Mouse (Mus musculus) liver, adult 2 months (tissue): ENCODE results near the gene Tor1b. TPM values are rescaled to one million over a fixed set of nuclear protein-coding genes. Genes with fewer than 3 reads are reported as not detected.
"Not testable (repeated sequence)": the region's sequence is repeated elsewhere in the genome, so short reads cannot be mapped to it uniquely, and the experiment has no call there.

Source experiments
- DNase-seq: peaks from one replicate; pipeline ENCODE4 v3.0.0-alpha.2; 2011; ENCODE audit warnings: low read depth, low spot score; ENCODE audit errors: extremely low read depth
- H3K27ac ChIP-seq: fragments of 200-500 bp; replicated peaks from 2 replicates; pipeline ENCODE4 v1.5.1; 2012; ENCODE audit warnings: low read depth, mild to moderate bottlenecking, control low read depth, inconsistent platforms, low read length; ENCODE audit not compliant: insufficient read depth
- H3K27me3 ChIP-seq: fragments of 200-500 bp; 2 replicates; pipeline ENCODE4 v1.6.1; 2012; ENCODE audit warnings: mild to moderate bottlenecking, moderate library complexity, low read length, inconsistent platforms; ENCODE audit not compliant: control insufficient read depth, insufficient read depth
- H3K36me3 ChIP-seq: fragments of 200-500 bp; 2 replicates; pipeline ENCODE4 v1.6.1; 2012; ENCODE audit warnings: low read length, inconsistent platforms; ENCODE audit not compliant: control insufficient read depth, insufficient read depth
- H3K4me1 ChIP-seq: fragments of 200-500 bp; 2 replicates; pipeline ENCODE4 v1.6.1; 2011; ENCODE audit warnings: low read length; ENCODE audit not compliant: control insufficient read depth, insufficient read depth
- H3K4me3 ChIP-seq: fragments of 200-500 bp; 2 replicates; pipeline ENCODE4 v1.5.1; 2011; ENCODE audit warnings: low read depth, mild to moderate bottlenecking, control low read depth, low read length, moderate library complexity; ENCODE audit not compliant: insufficient read depth
- H3K79me2 ChIP-seq: fragments of 200-500 bp; 2 replicates; pipeline ENCODE4 v1.6.1; 2012; ENCODE audit warnings: inconsistent platforms, mild to moderate bottlenecking, low read length, moderate library complexity; ENCODE audit not compliant: control insufficient read depth, insufficient read depth
- H3K9ac ChIP-seq: fragments of 200-500 bp; 2 replicates; pipeline ENCODE4 v1.6.1; 2012; ENCODE audit warnings: low read depth, mild to moderate bottlenecking, control low read depth, inconsistent platforms, low read length
- CTCF ChIP-seq: fragments of 200-500 bp; IDR thresholded peaks from 2 replicates; pipeline ENCODE4 v1.5.1; 2011; ENCODE audit warnings: low read depth, low read length, control low read depth
- POLR2A ChIP-seq: fragments of 200-500 bp; IDR thresholded peaks from 2 replicates; pipeline ENCODE4 v1.6.1; 2011; ENCODE audit warnings: low read length, control low read depth; ENCODE audit not compliant: insufficient read depth; ENCODE audit errors: extremely low read depth
- WGBS: fragments of 180-500 bp; shearing (Covaris S2); methylation state at CpG from one replicate; pipeline ENCODE4 v1.1.7; 2018; 5-methylcytosine and 5-hydroxymethylcytosine counted together
- polyA plus RNA-seq: library from polyadenylated mRNA; depleted of rRNA; stranded (reverse); fragments of >200 nt; gene quantifications from 2 replicates; pipeline ENCODE4 v1.2.3, GENCODE M21; 2012
- total RNA-seq: library from RNA; depleted of rRNA; stranded (reverse); fragments of >200 nt; gene quantifications from 2 replicates; pipeline ENCODE4 v1.2.3, GENCODE M21; 2014

Gene Tor1b
- total and polyA plus RNA-seq, 2 experiments: 17.1 to 29.1 TPM

GRCm38 (mm10) chr2:30927844-30928628 lies 24.7 kb upstream of the Tor1b start:
- Histone ChIP-seq H3K36me3 (no peaks in the 10 kb centered on the region), H3K4me3 (no peak overlapping the region), H3K27me3 (no peaks in the 10 kb centered on the region), H3K79me2 (no peaks in the 10 kb centered on the region), H3K27ac (peak overlapping the region; percentile 20), H3K4me1 (peaks cover 4% of the 10 kb centered on the region), H3K9ac (no peak overlapping the region)
- TF ChIP-seq POLR2A (no peak), CTCF (peak; percentile 92)
- peak; percentile 52 for DNase-seq
- WGBS: 29% methylated on average over 14 of the region's 14 CpGs

GRCm38 (mm10) chr2:30928893-30929482 lies 23.8 kb upstream of the Tor1b start:
- Histone ChIP-seq H3K27me3 (no peaks in the 10 kb centered on the region), H3K4me1 (peaks cover 4% of the 10 kb centered on the region), H3K4me3 (peak overlapping the region; percentile 50; the same call in 1 of the 2 replicates), H3K36me3 (no peaks in the 10 kb centered on the region), H3K9ac (peak overlapping the region; percentile 27; the same call in 1 of the 2 replicates), H3K27ac (no peak overlapping the region; the same call in 1 of the 2 replicates), H3K79me2 (no peaks in the 10 kb centered on the region)
- DNase-seq: peak; percentile 53
- 38% methylated on average over 12 of the region's 12 CpGs for WGBS
- TF ChIP-seq POLR2A (no peak), CTCF (0 out of 2 replicates have a peak, but pooled peaks have one; percentile 1)

GRCm38 (mm10) chr2:30929483-30930045 lies 23.2 kb upstream of the Tor1b start, which contains the start of gene Ptges:
Gene Ptges, minus strand, starts transcription at chr2:30929863.
- peak; percentile 35 for DNase-seq
- H3K27me3 ChIP-seq: no peaks in the 10 kb centered on the region

GRCm38 (mm10) chr2:30930846-30931245 lies 21.9 kb upstream of the Tor1b start:
- H3K79me2 ChIP-seq, H3K36me3 ChIP-seq, H3K4me3 ChIP-seq, H3K4me1 ChIP-seq, H3K9ac ChIP-seq, H3K27me3 ChIP-seq, H3K27ac ChIP-seq, DNase-seq: not testable (repeated sequence)
- 96% methylated on average over 2 of the region's 2 CpGs for WGBS

More at GRCm38 (mm10) chr2:30929483-30930045, 23.2 kb upstream of the Tor1b start, which contains the start of gene Ptges:
- peak within 1 kb of the TSS; percentile 50 for H3K4me3 ChIP-seq
- TF ChIP-seq CTCF (peak; percentile 76), POLR2A (no peak)
- H3K4me1 ChIP-seq: peaks cover 4% of the 10 kb centered on the region
- H3K9ac ChIP-seq: peak within 1 kb of the TSS; percentile 42
- H3K79me2 ChIP-seq: no peaks in the 10 kb centered on the region
- no peak within 1 kb of the TSS; the same call in 1 of the 2 replicates for H3K27ac ChIP-seq
- no peaks in the 10 kb centered on the region for H3K36me3 ChIP-seq
- WGBS: 4% methylated on average over 23 of the region's 23 CpGs

GRCm38 (mm10) chr2:30931922-30932321 lies 20.8 kb upstream of the Tor1b start:
- H3K36me3 ChIP-seq: no peaks in the 10 kb centered on the region
- H3K9ac ChIP-seq: no peak overlapping the region
- no peak overlapping the region for H3K4me3 ChIP-seq
- H3K79me2 ChIP-seq: no peaks in the 10 kb centered on the region
- H3K27ac ChIP-seq: no peak overlapping the region
- whole genome bisulfite sequencing: 88% methylated on average over 3 of the region's 3 CpGs
- DNase-seq: no peak
- peaks cover 4% of the 10 kb centered on the region for H3K4me1 ChIP-seq
- H3K27me3 ChIP-seq: no peaks in the 10 kb centered on the region
- TF ChIP-seq CTCF (no peak), POLR2A (no peak)
